Comparison of ENCODE assay signal across 11 mouse cellular contexts in the genomic region with DNA sequence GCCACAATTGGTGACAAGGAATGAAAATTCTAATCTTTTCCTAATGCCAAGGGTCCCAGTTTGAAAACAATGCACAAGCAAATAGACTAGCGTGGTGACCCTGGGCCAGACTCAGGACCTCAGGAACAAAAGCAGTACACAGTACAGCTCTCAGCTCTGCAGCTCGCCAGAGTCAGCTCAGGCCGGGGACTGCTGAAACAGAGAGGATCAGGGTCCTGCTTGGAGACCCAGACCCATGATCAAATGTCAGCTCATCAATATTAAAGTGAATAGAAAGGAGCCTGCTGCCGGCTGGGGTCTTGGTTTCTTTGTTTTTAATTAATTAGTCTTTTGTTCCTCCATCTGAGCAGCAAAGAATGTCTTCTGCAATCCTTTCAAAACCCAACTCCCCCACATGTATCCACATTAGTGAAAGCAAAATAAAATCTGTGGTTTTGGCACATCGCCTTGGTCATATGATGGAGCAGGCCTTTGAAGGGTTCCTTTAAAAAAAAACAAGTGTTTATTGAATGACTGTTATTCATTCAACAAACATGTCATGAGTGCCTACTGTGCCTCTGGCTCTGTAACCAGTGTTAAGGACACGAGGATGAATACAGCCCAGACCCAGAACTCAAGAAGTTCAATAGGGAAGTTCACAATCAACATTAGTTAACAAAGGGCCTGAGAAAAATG.
DNase-seq lines count a peak whose midpoint lies in the region; ATAC-seq and TF ChIP-seq lines count a peak whose summit lies in the region.
"Had no signal": no experiment of that assay in that cellular context is flagged by ENCODE, and none has a peak within 500 bp of the region (broad histone marks: within the 10 kb centered on the region; RNA-seq: fewer than 3 reads in every experiment).

No protein-coding gene starts in this region.

- no peaks in the 10 kb centered on the region for H3K4me1 ChIP-seq in kidney, embryonic 14.5 days (ENCODE audit: control insufficient read depth, insufficient read depth, low read length)
- no peaks in the 10 kb centered on the region for H3K4me1 ChIP-seq in hindbrain, postnatal 0 days (ENCODE audit: insufficient read depth, low read length)
- no peaks in the 10 kb centered on the region for H3K4me1 ChIP-seq in lung, postnatal 0 days (ENCODE audit: insufficient read depth, low read depth, low read length)
- no peaks in the 10 kb centered on the region for H3K4me1 ChIP-seq in liver, embryonic 12.5 days
- H3K4me1 ChIP-seq: heart, embryonic 12.5 days had no signal

- WGBS in kidney, embryonic 14.5 days = 56% methylated on average over 6 of the region's 6 CpGs
- WGBS in hindbrain, postnatal 0 days = 23% methylated on average over 6 of the region's 6 CpGs
- WGBS in lung, postnatal 0 days = 58% methylated on average over 6 of the region's 6 CpGs
- WGBS in liver, embryonic 12.5 days (ENCODE audit: insufficient replicate concordance) = 66% methylated on average over 6 of the region's 6 CpGs

- DNase-seq in kidney, adult 8-10 months = peak; percentile 1 to 8
- DNase-seq in brain, adult 2 months (ENCODE audit: low read depth, low spot score) = peak; percentile 36
- DNase-seq in hindbrain, postnatal 0 days (ENCODE audit: low spot score) = peak; percentile 26
- peak; percentile 47 for DNase-seq in lung, postnatal 0 days (ENCODE audit: low spot score)
- no peak for DNase-seq in frontal cortex, postnatal 25 days (ENCODE audit: low spot score in 2 of 2)
- no peak for DNase-seq in heart, adult 8-10 months (ENCODE audit: low spot score)
- DNase-seq: adrenal gland, postnatal 10 days had no signal

- no peak for TF ChIP-seq CTCF in hindbrain, postnatal 0 days (IDR thresholded peaks at IDR 0.05; ENCODE audit: low read depth)
- no peak for TF ChIP-seq CTCF in lung, postnatal 0 days (IDR thresholded peaks at IDR 0.05)

- no peak overlapping the region for H3K4me2 ChIP-seq in kidney, embryonic 14.5 days (replicated peaks; ENCODE audit: low read depth, low read length)
- H3K4me2 ChIP-seq in hindbrain, postnatal 0 days (ENCODE audit: low read depth, low read length) = no peak overlapping the region
- H3K4me2 ChIP-seq in lung, postnatal 0 days (replicated peaks; ENCODE audit: low read depth, low read length) = no peak overlapping the region
- no peak overlapping the region for H3K4me2 ChIP-seq in liver, embryonic 12.5 days
- H3K4me2 ChIP-seq: heart, embryonic 12.5 days had no signal

- H3K9ac ChIP-seq in kidney, embryonic 14.5 days (ENCODE audit: low read depth, low read length) = no peak overlapping the region
- H3K9ac ChIP-seq in hindbrain, postnatal 0 days (replicated peaks; ENCODE audit: low read length) = no peak overlapping the region
- no peak overlapping the region for H3K9ac ChIP-seq in lung, postnatal 0 days (replicated peaks; ENCODE audit: low read depth)
- H3K9ac ChIP-seq in liver, embryonic 12.5 days = no peak overlapping the region
- H3K9ac ChIP-seq: heart, embryonic 12.5 days had no signal

- no peak overlapping the region for H3K4me3 ChIP-seq in kidney, embryonic 14.5 days (ENCODE audit: low read length)
- H3K4me3 ChIP-seq in hindbrain, postnatal 0 days (ENCODE audit: low read length) = no peak overlapping the region
- H3K4me3 ChIP-seq in lung, postnatal 0 days (ENCODE audit: low read depth, low read length) = no peak overlapping the region
- H3K4me3 ChIP-seq in liver, embryonic 12.5 days = no peak overlapping the region
- H3K4me3 ChIP-seq: heart, embryonic 12.5 days had no signal

- H3K27me3 ChIP-seq in kidney, embryonic 14.5 days (ENCODE audit: control insufficient read depth, insufficient read depth, low read length) = no peaks in the 10 kb centered on the region
- no peaks in the 10 kb centered on the region for H3K27me3 ChIP-seq in hindbrain, postnatal 0 days (ENCODE audit: insufficient read depth, low read length)
- no peaks in the 10 kb centered on the region for H3K27me3 ChIP-seq in lung, postnatal 0 days (replicated peaks; ENCODE audit: insufficient read depth, low read length)
- H3K27me3 ChIP-seq in liver, embryonic 12.5 days (replicated peaks) = no peaks in the 10 kb centered on the region
- H3K27me3 ChIP-seq: heart, embryonic 12.5 days had no signal

- no peak for TF ChIP-seq EP300 in lung, postnatal 0 days (IDR thresholded peaks at IDR 0.05)

- H3K27ac ChIP-seq in kidney, embryonic 14.5 days (ENCODE audit: low read depth, low read length) = no peak overlapping the region
- no peak overlapping the region for H3K27ac ChIP-seq in hindbrain, postnatal 0 days
- H3K27ac ChIP-seq in lung, postnatal 0 days (ENCODE audit: low read length) = no peak overlapping the region
- H3K27ac ChIP-seq in liver, embryonic 12.5 days = no peak overlapping the region
- H3K27ac ChIP-seq: stomach, postnatal 0 days had no signal

- no peaks in the 10 kb centered on the region for H3K9me3 ChIP-seq in kidney, embryonic 14.5 days (ENCODE audit: control insufficient read depth, low read length)
- no peaks in the 10 kb centered on the region for H3K9me3 ChIP-seq in hindbrain, postnatal 0 days (ENCODE audit: low read length)
- H3K9me3 ChIP-seq in lung, postnatal 0 days (ENCODE audit: low read length) = no peaks in the 10 kb centered on the region
- H3K9me3 ChIP-seq in liver, embryonic 12.5 days (replicated peaks) = no peaks in the 10 kb centered on the region
- H3K9me3 ChIP-seq: heart, embryonic 12.5 days had no signal

- ATAC-seq in kidney, embryonic 14.5 days (ENCODE audit: low FRiP score, low TSS enrichment) = no peak
- no peak for ATAC-seq in hindbrain, postnatal 0 days
- peak; percentile 8; the same call in 1 of the 2 replicates for ATAC-seq in lung, postnatal 0 days
- ATAC-seq in liver, embryonic 12.5 days = no peak

- no peaks in the 10 kb centered on the region for H3K36me3 ChIP-seq in kidney, embryonic 14.5 days (ENCODE audit: control insufficient read depth, insufficient read depth, low read length)
- no peaks in the 10 kb centered on the region for H3K36me3 ChIP-seq in hindbrain, postnatal 0 days (ENCODE audit: insufficient read depth, low read length)
- no peaks in the 10 kb centered on the region for H3K36me3 ChIP-seq in lung, postnatal 0 days (ENCODE audit: insufficient read depth, low read length)
- H3K36me3 ChIP-seq in liver, embryonic 12.5 days = no peaks in the 10 kb centered on the region
- H3K36me3 ChIP-seq: heart, embryonic 12.5 days had no signal

Comparison
In these comparisons a context has a peak if more than half of its experiments do, and no peak if none do; other contexts are left out.
1. DNase-seq: peak in kidney, adult 8-10 months (2 of 2), brain, adult 2 months (single experiment), hindbrain, postnatal 0 days (single experiment) and lung, postnatal 0 days (single experiment); none in frontal cortex, postnatal 25 days (0 of 2) and heart, adult 8-10 months (single experiment).